20 mouse cellular contexts compared by ENCODE assay signal in the genomic region with DNA sequence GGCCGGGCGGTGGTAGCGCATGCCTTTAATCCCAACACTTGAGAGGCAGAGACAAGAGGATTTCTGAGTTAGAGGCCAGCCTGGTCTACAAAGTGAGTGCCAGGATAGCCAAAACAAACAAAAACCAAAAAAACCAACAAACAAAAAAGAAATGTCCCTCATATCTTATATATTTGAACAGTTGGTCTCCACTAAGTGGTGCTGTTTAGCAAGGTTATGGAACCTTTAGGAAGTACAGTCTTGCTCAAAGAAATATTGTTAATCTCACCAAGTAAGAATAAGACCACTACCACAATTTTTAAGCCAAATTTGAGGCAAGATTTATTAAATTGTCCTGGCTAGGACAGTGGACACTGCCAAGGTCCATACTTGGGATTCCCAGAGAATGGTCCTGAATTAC. TPM values are rescaled to one million over a fixed set of nuclear protein-coding genes. Genes with fewer than 3 reads are reported as not detected.
DNase-seq lines count a peak whose midpoint lies in the region; ATAC-seq and TF ChIP-seq lines count a peak whose summit lies in the region.
"Had no signal": no experiment of that assay in that cellular context is flagged by ENCODE, and none has a peak within 500 bp of the region (broad histone marks: within the 10 kb centered on the region; RNA-seq: fewer than 3 reads in every experiment).

No protein-coding gene starts in this region.

- peak; percentile 20; the same call in 1 of the 2 replicates for TF ChIP-seq CTCF in intestine, postnatal 0 days (IDR thresholded peaks at IDR 0.05; ENCODE audit: low read depth)
- TF ChIP-seq CTCF in lung, embryonic 14.5 days (IDR thresholded peaks at IDR 0.05; ENCODE audit: low read depth) = 0 out of 2 replicates have a peak, but pooled peaks have one; percentile 12
- TF ChIP-seq CTCF in Patski (IDR thresholded peaks at IDR 0.05) = peak; percentile 35

- H3K27ac ChIP-seq in intestine, postnatal 0 days (ENCODE audit: low read depth, low read length) = no peak overlapping the region
- no peak overlapping the region for H3K27ac ChIP-seq in intestine, embryonic 16.5 days (ENCODE audit: low read length)
- no peak overlapping the region for H3K27ac ChIP-seq in lung, embryonic 14.5 days (ENCODE audit: low read depth)
- H3K27ac ChIP-seq: embryonic facial prominence, embryonic 10.5 days; hindbrain, embryonic 12.5 days; intestine, embryonic 15.5 days; limb, embryonic 12.5 days; liver, embryonic 14.5 days; macrophage; midbrain, embryonic 10.5 days had no signal

- CTCF ChIA-PET in Patski (lab: Charles Lee) = no interaction called here

- no peaks in the 10 kb centered on the region for H3K36me3 ChIP-seq in intestine, postnatal 0 days (ENCODE audit: control insufficient read depth, insufficient read depth)
- H3K36me3 ChIP-seq in intestine, embryonic 16.5 days (ENCODE audit: control insufficient read depth, insufficient read depth, low read length) = no peaks in the 10 kb centered on the region
- H3K36me3 ChIP-seq in lung, embryonic 14.5 days (ENCODE audit: insufficient read depth) = no peaks in the 10 kb centered on the region
- H3K36me3 ChIP-seq: embryonic facial prominence, embryonic 10.5 days; hindbrain, embryonic 12.5 days; intestine, embryonic 15.5 days; limb, embryonic 12.5 days; midbrain, embryonic 10.5 days had no signal

- no peak overlapping the region for H3K4me2 ChIP-seq in intestine, postnatal 0 days (replicated peaks; ENCODE audit: low read depth)
- no peak overlapping the region for H3K4me2 ChIP-seq in intestine, embryonic 16.5 days (ENCODE audit: low read depth, low read length)
- H3K4me2 ChIP-seq in lung, embryonic 14.5 days = no peak overlapping the region
- H3K4me2 ChIP-seq: hindbrain, embryonic 12.5 days; intestine, embryonic 15.5 days; limb, embryonic 12.5 days had no signal

- no peak overlapping the region for H3K9ac ChIP-seq in intestine, postnatal 0 days (ENCODE audit: low read depth, low read length)
- H3K9ac ChIP-seq in intestine, embryonic 16.5 days (ENCODE audit: low read depth, low read length) = no peak overlapping the region
- no peak overlapping the region for H3K9ac ChIP-seq in lung, embryonic 14.5 days
- H3K9ac ChIP-seq: hindbrain, embryonic 12.5 days; intestine, embryonic 15.5 days; limb, embryonic 12.5 days; liver, embryonic 14.5 days had no signal

- H3K27me3 ChIP-seq in intestine, postnatal 0 days (replicated peaks; ENCODE audit: control insufficient read depth, insufficient read depth, low read length) = no peaks in the 10 kb centered on the region
- H3K27me3 ChIP-seq in intestine, embryonic 16.5 days (replicated peaks; ENCODE audit: control insufficient read depth, insufficient read depth, low read length) = no peaks in the 10 kb centered on the region
- no peaks in the 10 kb centered on the region for H3K27me3 ChIP-seq in lung, embryonic 14.5 days (ENCODE audit: insufficient read depth, low read length)
- H3K27me3 ChIP-seq in Patski = peaks cover 13% of the 10 kb centered on the region
- H3K27me3 ChIP-seq: hindbrain, embryonic 12.5 days; intestine, embryonic 15.5 days; limb, embryonic 12.5 days had no signal

- 98% methylated on average over 3 of the region's 3 CpGs for WGBS in intestine, postnatal 0 days
- WGBS in intestine, embryonic 16.5 days = over 99% methylated on average over 3 of the region's 3 CpGs
- 87% methylated on average over 3 of the region's 3 CpGs for WGBS in lung, embryonic 14.5 days

- no peak overlapping the region for H3K4me3 ChIP-seq in intestine, postnatal 0 days (ENCODE audit: low read depth, low read length)
- H3K4me3 ChIP-seq in intestine, embryonic 16.5 days (ENCODE audit: low read length) = no peak overlapping the region
- H3K4me3 ChIP-seq in lung, embryonic 14.5 days (ENCODE audit: low read depth, low read length) = no peak overlapping the region
- H3K4me3 ChIP-seq: embryonic facial prominence, embryonic 10.5 days; hindbrain, embryonic 12.5 days; intestine, embryonic 15.5 days; limb, embryonic 12.5 days; midbrain, embryonic 10.5 days had no signal

- DNase-seq in CD4-positive, CD25-positive, alpha-beta regulatory T cell, adult 2 months (ENCODE audit: low read depth, low spot score) = peak; percentile 9
- DNase-seq in lung, embryonic 14.5 days = peak; percentile 35
- DNase-seq in lung, postnatal 14 days = no peak
- DNase-seq in Patski (ENCODE audit: low read depth, low spot score) = no peak
- DNase-seq in thymus, postnatal 4 days = no peak
- DNase-seq: adrenal gland, postnatal 25 days; cerebellum, adult 2 months; kidney, postnatal 10 days; retina, postnatal 1 day; right cerebral cortex, postnatal 4 days had no signal

- POLR2A ChIA-PET in Patski (lab: Charles Lee) = no interaction called here

- in situ Hi-C loops in Patski (cut with MboI; ENCODE audit: low pct_unique_long_range_greater_than_20kb) = loop anchor here (5.0 kb wide), 1 partner anchor 146 kb away; no protein-coding TSS in a partner anchor

- no peak for ATAC-seq in CD4-positive, CD25-positive, alpha-beta regulatory T cell, adult 4 months
- ATAC-seq in intestine, postnatal 0 days = no peak
- no peak for ATAC-seq in intestine, embryonic 16.5 days
- ATAC-seq in lung, embryonic 14.5 days (ENCODE audit: insufficient read depth) = no peak
- ATAC-seq in Patski = no peak
- ATAC-seq: intestine, embryonic 15.5 days had no signal

- no peaks in the 10 kb centered on the region for H3K9me3 ChIP-seq in intestine, postnatal 0 days (ENCODE audit: control insufficient read depth)
- H3K9me3 ChIP-seq in intestine, embryonic 16.5 days (ENCODE audit: control insufficient read depth, low read length) = no peaks in the 10 kb centered on the region
- H3K9me3 ChIP-seq in lung, embryonic 14.5 days (ENCODE audit: low read depth, low read length) = no peaks in the 10 kb centered on the region
- H3K9me3 ChIP-seq: embryonic facial prominence, embryonic 10.5 days; hindbrain, embryonic 12.5 days; intestine, embryonic 15.5 days; limb, embryonic 12.5 days; midbrain, embryonic 10.5 days had no signal

- no peaks in the 10 kb centered on the region for H3K4me1 ChIP-seq in intestine, postnatal 0 days (replicated peaks; ENCODE audit: control insufficient read depth, insufficient read depth, low read length)
- H3K4me1 ChIP-seq in intestine, embryonic 16.5 days (ENCODE audit: control insufficient read depth, insufficient read depth, low read length) = no peaks in the 10 kb centered on the region
- no peaks in the 10 kb centered on the region for H3K4me1 ChIP-seq in lung, embryonic 14.5 days (ENCODE audit: insufficient read depth)
- H3K4me1 ChIP-seq: hindbrain, embryonic 12.5 days; intestine, embryonic 15.5 days; midbrain, embryonic 10.5 days had no signal

RNA-seq across cellular contexts. Expression of a gene that starts 25.3 kb away (rescaled TPM):
- 1 to 10 TPM; 3.1 to 3.6 TPM for polyA plus RNA-seq in CD4-positive, CD25-positive, alpha-beta regulatory T cell, adult 4 months (2017; shearing (Covaris generic))
- 12.5 and 14.5 TPM in 2 replicates for polyA plus RNA-seq in intestine, postnatal 0 days (2015; fragmentation: Nextera tagmentation; extraction: Ambion mirVana)
- 11.6 and 13.0 TPM in 2 replicates for polyA plus RNA-seq in intestine, embryonic 16.5 days (2015; fragmentation: Nextera tagmentation; extraction: Ambion mirVana)
- polyA plus RNA-seq in lung, embryonic 14.5 days (2014; fragmentation: Nextera tagmentation; extraction: Ambion mirVana) = 22.4 and 24.1 TPM in 2 replicates
- polyA plus RNA-seq in Patski (2021) = 129 TPM

RNA-seq across cellular contexts. Expression of a gene that starts 34.6 kb away (rescaled TPM):
- 1 to 10 TPM; 1.1 TPM for polyA plus RNA-seq in CD4-positive, CD25-positive, alpha-beta regulatory T cell, adult 4 months (2017; shearing (Covaris generic))
- 0.50 and 0.61 TPM in 2 replicates for polyA plus RNA-seq in intestine, postnatal 0 days (2015; fragmentation: Nextera tagmentation; extraction: Ambion mirVana)
- 1.3 and 1.5 TPM in 2 replicates for polyA plus RNA-seq in intestine, embryonic 16.5 days (2015; fragmentation: Nextera tagmentation; extraction: Ambion mirVana)
- polyA plus RNA-seq in lung, embryonic 14.5 days (2014; fragmentation: Nextera tagmentation; extraction: Ambion mirVana) = 2.8 and 4.0 TPM in 2 replicates
- polyA plus RNA-seq in Patski (2021) = 0.23 TPM
- polyA plus RNA-seq: macrophage had no signal

Comparison
In these comparisons a context has a peak if more than half of its experiments do, and no peak if none do; other contexts are left out.
1. DNase-seq: peak in CD4-positive, CD25-positive, alpha-beta regulatory T cell, adult 2 months (single experiment) and lung, embryonic 14.5 days (single experiment); none in lung, postnatal 14 days (single experiment), Patski (single experiment) and thymus, postnatal 4 days (single experiment).
2. Peak in every context shown above with its lines, with median percentiles within 50 percentile points of each other: CTCF ChIP-seq.